Mouse (Mus musculus) midbrain, embryonic 10.5 days (tissue): ENCODE measurements around the gene Prkar2a. TPM values are rescaled to one million over a fixed set of nuclear protein-coding genes. Genes with fewer than 3 reads are reported as not detected.

Source experiments
- DNase-seq: peaks from one replicate; pipeline ENCODE4 v3.0.0-alpha.2; 2017; ENCODE audit warnings: low spot score
- H3K27ac ChIP-seq: fragments of 300-500 bp; sonication (generic); replicated peaks from 2 replicates; pipeline ENCODE4 v1.5.1; 2016; ENCODE audit warnings: mild to moderate bottlenecking
- H3K27me3 ChIP-seq: fragments of 300-500 bp; sonication (generic); 2 replicates; pipeline ENCODE4 v1.6.1; 2016; ENCODE audit warnings: low read depth, mild to moderate bottlenecking; ENCODE audit not compliant: poor library complexity, severe bottlenecking
- H3K36me3 ChIP-seq: fragments of 300-500 bp; sonication (generic); 2 replicates; pipeline ENCODE4 v1.6.1; 2016; ENCODE audit warnings: mild to moderate bottlenecking, moderate library complexity
- H3K4me1 ChIP-seq: fragments of 300-500 bp; sonication (generic); 2 replicates; pipeline ENCODE4 v1.6.1; 2016
- H3K4me3 ChIP-seq: fragments of 300-500 bp; sonication (generic); 2 replicates; pipeline ENCODE4 v1.5.1; 2016; ENCODE audit warnings: mild to moderate bottlenecking, moderate library complexity
- H3K9me3 ChIP-seq: fragments of 300-500 bp; sonication (generic); replicated peaks from 2 replicates; pipeline ENCODE4 v1.6.1; 2016; ENCODE audit warnings: mild to moderate bottlenecking
- WGBS: fragments of 180-500 bp; shearing (Covaris S2); methylation state at CpG from one replicate; pipeline ENCODE4 v1.1.7; 2016; 5-methylcytosine and 5-hydroxymethylcytosine counted together
- microRNA-seq: library from miRNA; unstranded; fragments of <30 nt; microRNA quantifications from one replicate; pipeline ENCODE4, GENCODE M21; 2017
- polyA plus RNA-seq: library from polyadenylated mRNA; unstranded; fragments of >200 nt; fragmentation: Nextera tagmentation; extraction: Ambion mirVana; gene quantifications from 2 replicates; pipeline ENCODE4 v1.2.1, GENCODE M21; 2016

The Prkar2a gene
- polyA plus RNA-seq, 1 experiment from 2014 or later, result 34.6 TPM

DNA sequence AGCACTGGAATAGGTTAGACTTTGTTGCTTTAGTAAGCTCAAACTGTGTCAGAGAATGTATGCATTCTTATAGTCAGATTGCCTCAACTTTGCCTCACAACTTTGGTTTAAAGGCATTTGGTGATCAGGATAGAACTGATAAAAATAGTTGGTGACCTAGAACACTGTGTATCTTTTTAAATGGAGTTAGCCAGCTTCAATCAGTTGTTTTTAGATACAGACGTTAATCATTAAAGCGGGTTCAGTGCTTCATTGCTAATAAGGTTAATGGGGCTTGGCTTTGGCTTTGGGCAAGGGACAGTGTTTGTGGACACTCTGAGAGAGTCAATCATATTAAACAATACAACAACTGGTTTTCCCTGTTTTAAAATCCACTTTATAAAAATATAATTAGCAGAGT lies 106.2 kb downstream of the Prkar2a start:
- Histone ChIP-seq H3K27me3 (no peaks in the 10 kb centered on the region), H3K27ac (no peak overlapping the region), H3K4me3 (no peak overlapping the region), H3K36me3 (peaks cover 56% of the 10 kb centered on the region), H3K4me1 (peaks cover 46% of the 10 kb centered on the region), H3K9me3 (no peaks in the 10 kb centered on the region)
- WGBS, result 79% methylated on average over 2 of the region's 2 CpGs
- no peak for DNase-seq

DNA sequence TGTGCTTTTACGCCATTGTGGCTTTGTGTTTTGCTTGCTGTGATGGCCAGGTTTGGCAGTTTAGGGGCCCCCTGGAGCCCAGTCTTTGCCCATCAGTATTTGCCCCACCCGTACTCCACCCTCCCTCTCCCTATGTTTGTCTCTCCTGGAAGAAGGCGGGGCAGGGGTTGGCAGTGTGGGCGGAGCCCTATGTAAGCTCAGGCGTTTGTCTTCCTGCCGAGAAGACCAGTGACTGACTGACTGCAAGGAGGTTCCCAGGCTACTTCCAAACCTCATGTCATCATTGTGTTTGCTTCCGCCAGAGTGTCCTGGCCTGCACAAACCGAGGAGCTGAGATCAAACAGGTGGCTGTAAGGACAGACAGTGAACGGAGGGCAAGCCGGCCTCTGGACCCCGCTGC lies 106.6 kb downstream of the Prkar2a start:
- WGBS, result 40% methylated on average over 11 of the region's 11 CpGs
- Histone ChIP-seq H3K9me3 (no peaks in the 10 kb centered on the region), H3K36me3 (peaks cover 59% of the 10 kb centered on the region), H3K4me1 (peaks cover 42% of the 10 kb centered on the region), H3K27me3 (no peaks in the 10 kb centered on the region), H3K4me3 (peak overlapping the region; percentile 24; the same call in 1 of the 2 replicates), H3K27ac (peak overlapping the region; percentile 52)
- DNase-seq, result no peak

DNA sequence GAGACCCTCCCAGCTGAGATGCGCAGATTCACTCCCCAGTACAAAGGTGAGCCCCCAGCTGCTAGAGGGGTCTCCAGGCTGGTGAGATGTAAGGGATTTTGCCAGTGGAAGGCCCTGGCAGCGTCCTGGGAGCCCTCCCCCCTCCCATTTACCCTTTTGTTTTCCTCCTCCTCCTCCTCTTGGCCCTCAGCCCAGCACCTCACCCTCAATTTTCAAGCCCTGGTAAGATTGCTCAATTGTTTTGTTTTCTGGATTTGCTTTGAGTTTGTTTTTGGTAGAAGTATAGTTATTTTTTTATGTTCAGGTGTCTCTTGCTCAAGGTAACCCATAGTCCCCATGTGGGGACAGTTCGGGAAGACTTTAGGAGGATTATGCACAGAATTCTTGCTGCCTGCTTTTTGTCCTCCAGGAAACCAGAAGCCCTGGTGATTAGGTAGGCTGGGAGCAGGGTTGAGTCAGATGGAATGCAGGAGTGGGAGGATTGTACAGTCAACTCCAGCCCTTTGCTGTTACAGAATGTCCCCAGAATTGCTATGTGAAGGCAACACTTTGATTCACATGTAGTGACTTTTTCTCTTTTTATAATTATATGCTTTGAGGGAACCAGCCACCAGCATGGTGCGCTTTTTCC lies 107.4 kb downstream of the Prkar2a start:
- Histone ChIP-seq H3K27me3 (no peaks in the 10 kb centered on the region), H3K4me1 (peaks cover 40% of the 10 kb centered on the region), H3K27ac (peak overlapping the region; percentile 52; the same call in 1 of the 2 replicates), H3K4me3 (peak overlapping the region; percentile 24; the same call in 1 of the 2 replicates), H3K36me3 (peaks cover 66% of the 10 kb centered on the region), H3K9me3 (no peaks in the 10 kb centered on the region)
- no peak for DNase-seq
- 88% methylated on average over 4 of the region's 4 CpGs for WGBS

DNA sequence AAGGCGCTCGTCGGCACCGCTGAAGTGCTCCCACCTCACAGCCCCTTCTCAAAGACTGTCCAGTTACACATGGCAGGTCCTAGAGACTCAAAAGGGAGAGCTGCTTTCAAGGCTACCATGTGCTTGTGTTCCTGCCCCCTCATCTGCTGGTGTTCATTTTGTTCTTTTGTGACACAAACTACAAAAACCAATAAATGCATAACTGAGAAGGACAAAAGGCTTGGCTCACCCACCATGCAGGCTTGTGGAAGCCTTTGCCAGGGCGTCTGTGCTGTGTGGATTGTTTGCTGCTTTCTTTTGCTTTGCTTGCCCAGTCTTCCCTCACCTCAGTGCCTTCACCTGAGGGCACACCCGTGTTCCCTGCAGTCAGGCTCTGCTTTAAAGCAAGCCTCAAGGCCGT lies 108.4 kb downstream of the Prkar2a start:
- no peak for DNase-seq
- H3K27me3 ChIP-seq, result no peaks in the 10 kb centered on the region
- WGBS, result 94% methylated on average over 7 of the region's 7 CpGs
- H3K4me3 ChIP-seq, result no peak overlapping the region
- H3K27ac ChIP-seq, result no peak overlapping the region
- H3K4me1 ChIP-seq, result peaks cover 40% of the 10 kb centered on the region
- H3K9me3 ChIP-seq, result no peaks in the 10 kb centered on the region
- peaks cover 76% of the 10 kb centered on the region for H3K36me3 ChIP-seq

DNA sequence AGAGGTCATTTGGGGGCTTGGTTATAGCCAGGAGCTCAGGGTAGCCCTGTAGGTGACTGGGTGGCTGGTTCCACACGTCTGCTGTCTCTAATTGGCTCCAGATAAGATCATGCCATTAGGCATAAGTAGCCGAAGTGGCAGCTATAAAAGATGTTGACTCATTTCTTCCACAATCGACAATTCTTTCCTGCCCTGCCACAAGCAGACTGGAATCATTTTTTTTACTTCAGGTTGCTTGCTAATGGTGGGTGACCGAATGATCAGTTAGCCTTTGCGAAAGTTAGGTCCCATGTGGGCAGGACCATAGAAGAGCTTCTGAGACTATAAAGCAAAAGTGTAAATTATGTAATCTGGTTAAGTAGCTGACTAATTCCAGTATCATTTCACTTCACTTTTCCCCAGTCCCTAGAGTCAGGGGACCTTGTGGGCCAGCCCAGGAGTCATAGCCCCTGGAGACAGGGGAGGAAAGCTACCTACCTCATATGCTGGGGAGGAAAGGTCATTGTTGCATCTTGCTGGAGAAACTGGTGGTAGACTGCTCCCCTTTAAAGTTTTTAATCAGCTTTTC lies 109.5 kb downstream of the Prkar2a start:
- WGBS, result 93% methylated on average over 5 of the region's 5 CpGs
- Histone ChIP-seq H3K27me3 (no peaks in the 10 kb centered on the region), H3K27ac (no peak overlapping the region), H3K4me3 (no peak overlapping the region), H3K9me3 (no peaks in the 10 kb centered on the region), H3K36me3 (peaks cover 84% of the 10 kb centered on the region), H3K4me1 (peaks cover 29% of the 10 kb centered on the region)
- DNase-seq, result no peak

DNA sequence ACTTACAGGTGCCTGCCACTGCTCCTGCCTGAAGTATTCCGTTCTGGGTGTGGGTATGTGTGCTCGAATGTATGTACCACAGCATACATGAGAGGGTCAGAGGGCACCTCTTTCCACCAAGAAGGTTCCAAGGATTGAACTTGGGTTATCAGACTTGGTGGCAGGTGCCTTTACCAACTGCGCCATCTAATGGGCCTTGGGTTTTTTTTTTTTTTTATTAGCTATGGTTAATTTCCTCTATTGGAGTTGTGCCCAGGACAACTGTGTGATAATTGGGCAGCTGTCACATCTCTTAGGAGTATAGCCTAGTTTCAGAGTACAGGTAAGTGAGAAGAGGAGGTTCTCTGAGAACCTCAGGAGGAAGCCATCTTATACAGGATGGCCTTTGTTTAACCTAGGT lies 110.5 kb downstream of the Prkar2a start:
- Histone ChIP-seq H3K4me3 (no peak overlapping the region), H3K4me1 (peaks cover 21% of the 10 kb centered on the region), H3K27ac (no peak overlapping the region), H3K27me3 (no peaks in the 10 kb centered on the region), H3K9me3 (no peaks in the 10 kb centered on the region), H3K36me3 (peaks cover 88% of the 10 kb centered on the region)
- WGBS, result 91% methylated on average over 3 of the region's 3 CpGs
- DNase-seq, result no peak

Small RNA genes within 50 kb of the gene (microRNA-seq; reads per million reads assigned to microRNA genes)
- gene Gm26298, result not detected

Other genes starting within 250 kb of the Prkar2a start
- gene Ccdc71, start 228.8 kb upstream of the Prkar2a start, polyA plus RNA-seq, result 58.2 and 59.4 TPM in 2 replicates
- 43.1 and 52.1 TPM in 2 replicates for gene Klhdc8b, start 227.7 kb upstream of the Prkar2a start, polyA plus RNA-seq
- 42.7 and 46.2 TPM in 2 replicates for gene Lamb2, start 209.6 kb upstream of the Prkar2a start, polyA plus RNA-seq
- 79.4 and 91.6 TPM in 2 replicates for gene Usp19, start 198.7 kb upstream of the Prkar2a start, polyA plus RNA-seq
- gene Qars, start 181.6 kb upstream of the Prkar2a start, polyA plus RNA-seq, result 112 and 115 TPM in 2 replicates
- 150 and 171 TPM in 2 replicates for gene Qrich1, start 172.5 kb upstream of the Prkar2a start, polyA plus RNA-seq
- 202 and 239 TPM in 2 replicates for gene Impdh2, start 129.0 kb upstream of the Prkar2a start, polyA plus RNA-seq
- gene Ndufaf3, start 121.9 kb upstream of the Prkar2a start, polyA plus RNA-seq, result 47.0 and 50.0 TPM in 2 replicates
- gene Dalrd3, start 119.4 kb upstream of the Prkar2a start, polyA plus RNA-seq, result 196 and 221 TPM in 2 replicates
- 195 and 250 TPM in 2 replicates for gene Wdr6, start 110.6 kb upstream of the Prkar2a start, polyA plus RNA-seq
- 13.8 and 14.7 TPM in 2 replicates for gene P4htm, start 91.6 kb upstream of the Prkar2a start, polyA plus RNA-seq
- gene Arih2, start 39.9 kb upstream of the Prkar2a start, polyA plus RNA-seq, result 66.8 and 72.6 TPM in 2 replicates
- 34.5 and 36.2 TPM in 2 replicates for gene Slc25a20, start 27.2 kb upstream of the Prkar2a start, polyA plus RNA-seq
- 89.0 and 105 TPM in 2 replicates for gene Ip6k2, start 94.5 kb downstream of the Prkar2a start, polyA plus RNA-seq
- gene Nckipsd, start 119.1 kb downstream of the Prkar2a start, polyA plus RNA-seq, result 14.5 and 17.3 TPM in 2 replicates
- gene Celsr3, start 137.0 kb downstream of the Prkar2a start, polyA plus RNA-seq, result 3.1 and 5.0 TPM in 2 replicates
- gene Slc26a6, start 164.0 kb downstream of the Prkar2a start, polyA plus RNA-seq, result 9.5 and 12.5 TPM in 2 replicates
- gene Tmem89, start 225.3 kb downstream of the Prkar2a start, polyA plus RNA-seq, result not detected in 2 replicates
- 490 and 491 TPM in 2 replicates for gene Uqcrc1, start 247.3 kb downstream of the Prkar2a start, polyA plus RNA-seq